Mouse (Mus musculus) 3T3-L1 (cell line): ENCODE results near the gene Cenpf.
"Not testable (repeated sequence)": the region's sequence is repeated elsewhere in the genome, so short reads cannot be mapped to it uniquely, and the experiment has no call there.

Source experiments
- DNase-seq: peaks from one replicate; pipeline ENCODE4 v3.0.0-alpha.2; 2015; ENCODE audit warnings: low read depth, low spot score

Cenpf gene

DNA sequence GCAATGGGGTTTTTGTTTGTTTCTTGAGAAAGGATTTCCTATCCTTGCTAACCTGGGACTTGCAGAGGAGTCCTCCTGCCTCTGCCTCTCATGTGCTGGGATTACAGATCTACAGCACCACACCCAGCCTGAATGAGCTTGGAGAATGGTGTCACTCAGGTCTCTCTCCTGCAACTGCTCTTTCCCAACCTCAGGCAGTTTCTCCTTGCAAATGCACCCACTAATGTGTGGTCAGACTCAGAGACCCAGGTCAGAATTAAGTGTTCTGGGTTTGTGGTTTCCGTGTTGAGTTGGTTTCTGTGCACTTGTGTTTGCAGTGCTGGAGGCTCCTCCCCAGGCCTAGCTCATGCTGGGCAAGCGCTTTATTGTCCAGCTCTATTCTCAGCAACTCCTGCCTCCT is 6.5 kb upstream of the Cenpf start:
- no peak for DNase-seq

DNA sequence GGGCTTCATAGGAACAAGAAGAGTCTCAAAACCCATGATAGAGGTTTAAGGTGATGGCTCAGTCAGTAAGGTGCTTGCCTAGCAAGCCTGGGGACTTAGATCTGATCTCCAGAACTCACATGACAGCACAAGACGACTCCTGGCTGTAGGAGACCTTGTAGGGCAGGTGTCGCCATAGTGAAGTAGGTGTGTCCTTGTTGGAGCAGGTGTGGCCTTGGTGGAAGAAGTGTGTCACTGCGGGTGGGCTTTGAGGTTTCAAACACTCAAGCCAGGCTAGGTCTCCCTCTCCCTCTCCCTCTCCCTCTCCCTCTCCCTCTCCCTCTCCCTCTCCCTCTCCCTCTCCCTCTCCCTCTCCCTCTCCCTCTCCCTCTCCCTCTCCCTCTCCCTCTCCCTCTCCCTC is 4.6 kb upstream of the Cenpf start:
- not testable (repeated sequence) for DNase-seq

GRCm38 (mm10) chr1:189689050-189689833 is 1.4 kb upstream of the Cenpf start:
- no peak for DNase-seq

DNA sequence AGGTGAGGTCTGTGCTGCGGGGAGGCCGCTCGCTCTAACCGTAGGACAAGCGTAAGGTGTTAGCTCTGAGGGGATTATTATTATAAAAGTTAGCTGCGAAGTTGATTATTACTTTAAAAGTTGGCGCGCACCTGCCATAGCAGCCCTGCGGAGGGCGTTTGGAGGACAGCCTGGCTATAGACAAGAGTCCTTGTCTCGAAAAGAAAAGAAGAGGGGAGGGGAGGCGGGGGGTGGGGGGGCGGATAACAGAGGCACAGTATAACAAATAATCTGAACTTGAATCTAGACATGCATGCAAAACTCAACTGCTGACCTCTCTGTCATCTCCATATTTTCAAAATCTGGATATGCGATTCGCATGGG is 483 bp upstream of the Cenpf start:
- DNase-seq: no peak

DNA sequence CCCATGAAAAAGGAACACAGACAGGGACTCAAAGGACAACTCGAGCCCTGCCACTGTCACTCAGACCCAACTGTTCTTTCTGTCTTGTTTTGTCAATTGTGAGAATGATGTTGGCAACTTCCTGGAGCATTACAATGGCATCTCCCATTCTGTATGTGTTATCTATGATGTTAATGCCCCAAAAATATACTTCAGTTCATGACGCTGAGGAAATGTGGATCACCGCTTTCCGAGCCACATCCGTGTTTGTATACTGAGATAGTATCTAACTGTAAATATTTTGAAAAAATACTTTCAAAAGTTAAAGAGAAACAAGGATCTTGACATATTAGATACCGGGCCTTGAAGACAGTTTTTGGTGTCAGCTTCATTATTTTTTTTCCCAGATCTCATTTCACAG is 1.9 kb downstream of the Cenpf start:
- DNase-seq: no peak

- DNase-seq: no peak
Measured at GRCm38 (mm10) chr1:189684786-189685415, 3.0 kb downstream of the Cenpf start.

- DNase-seq: no peak
Measured at GRCm38 (mm10) chr1:189679555-189679954, 8.3 kb downstream of the Cenpf start.

DNA sequence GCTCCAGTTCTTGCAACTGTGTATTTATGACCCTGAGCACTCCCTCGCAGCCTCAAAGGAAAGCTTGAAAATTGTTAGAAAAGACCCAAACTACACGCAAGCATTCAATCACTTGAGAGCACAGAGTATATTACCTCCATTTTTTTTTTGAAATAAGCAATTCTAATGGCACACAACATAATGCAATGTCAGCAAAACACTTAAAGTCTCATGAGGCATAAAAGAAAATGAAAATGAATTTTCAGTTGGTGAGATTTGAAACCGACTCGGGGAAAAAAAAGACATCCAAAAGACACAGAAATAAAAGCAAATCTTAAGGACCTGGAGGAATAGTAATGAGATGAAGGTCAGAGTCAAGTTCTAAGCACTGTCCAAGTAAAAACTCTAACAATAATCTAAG is 11.9 kb downstream of the Cenpf start:
- no peak for DNase-seq

DNA sequence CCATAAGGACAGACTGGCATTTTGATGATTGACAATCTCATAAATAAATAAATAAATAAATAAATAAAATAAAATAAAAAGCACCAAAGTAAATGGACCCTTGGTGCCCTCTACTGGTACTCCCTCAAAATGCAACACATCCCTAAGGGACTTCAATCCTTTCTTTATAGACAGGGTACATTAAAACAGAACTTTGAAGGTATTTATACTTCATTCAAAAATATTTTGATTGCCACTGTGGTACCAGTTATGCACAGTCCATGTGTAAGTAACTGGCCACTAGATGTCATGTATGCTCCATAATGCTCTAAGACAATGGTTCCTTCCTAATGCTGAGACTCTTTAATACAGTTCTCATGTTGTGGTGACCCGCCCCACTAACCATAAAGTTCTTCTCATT is 12.5 kb downstream of the Cenpf start:
- peak; percentile 58 for DNase-seq

DNA sequence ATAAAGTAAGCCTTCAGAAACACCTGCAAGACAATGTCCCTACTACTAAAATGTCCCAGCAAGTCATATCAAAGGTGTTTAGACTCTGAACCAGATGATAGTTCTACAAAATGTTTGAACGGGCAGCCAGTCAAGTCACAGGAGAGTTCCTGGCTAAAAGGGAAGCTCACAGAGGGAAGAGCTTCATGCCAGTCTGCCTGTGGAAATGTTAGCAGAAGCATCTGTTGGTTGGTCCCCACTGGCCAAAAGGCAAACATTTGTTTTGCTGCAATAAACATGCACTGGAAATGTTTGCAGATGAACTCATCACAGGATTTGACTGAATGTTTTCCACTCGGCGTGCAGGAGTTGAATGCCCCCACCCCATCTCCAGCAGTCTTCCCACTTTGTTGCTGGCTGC is 21.9 kb downstream of the Cenpf start:
- no peak for DNase-seq

GRCm38 (mm10) chr1:189664873-189665144 is 23.1 kb downstream of the Cenpf start:
- no peak for DNase-seq

DNA sequence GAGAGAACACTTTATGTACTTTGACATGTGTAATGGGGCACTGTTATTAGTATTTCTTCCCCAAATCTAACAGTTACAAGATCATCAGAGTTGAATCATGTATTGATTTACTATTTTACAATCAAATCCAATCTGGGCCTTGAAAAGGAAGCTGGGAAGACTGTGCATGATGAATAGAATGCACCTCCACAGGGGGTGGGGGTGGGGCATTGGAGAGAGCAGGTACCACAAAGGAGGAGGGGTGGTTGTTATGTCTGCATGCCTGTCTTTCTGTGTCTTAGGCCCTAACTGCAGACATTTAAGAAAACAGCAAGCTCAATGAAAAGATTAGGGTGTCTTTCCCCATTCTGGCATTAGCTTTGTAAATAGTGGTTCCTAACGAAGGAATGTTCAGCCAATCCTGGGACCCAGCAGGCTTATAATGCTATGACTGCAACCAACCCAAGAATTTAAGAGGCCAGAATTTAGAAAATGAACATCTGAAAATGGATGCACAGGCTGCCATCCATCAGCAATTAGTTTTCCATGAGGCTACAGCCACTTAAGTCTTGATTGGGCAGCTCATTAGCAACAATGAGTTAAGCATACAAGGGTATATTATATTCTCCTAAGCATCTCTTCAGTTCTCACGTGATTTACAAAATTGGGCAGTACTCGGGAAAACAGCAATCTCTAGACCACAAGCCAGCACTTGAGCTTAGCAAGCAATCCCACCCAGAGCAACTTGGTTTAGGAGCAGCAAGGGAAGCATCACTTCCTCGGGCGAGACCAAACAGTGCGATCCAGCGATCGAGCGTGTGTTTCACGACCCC is 23.6 kb downstream of the Cenpf start:
- no peak for DNase-seq

DNA sequence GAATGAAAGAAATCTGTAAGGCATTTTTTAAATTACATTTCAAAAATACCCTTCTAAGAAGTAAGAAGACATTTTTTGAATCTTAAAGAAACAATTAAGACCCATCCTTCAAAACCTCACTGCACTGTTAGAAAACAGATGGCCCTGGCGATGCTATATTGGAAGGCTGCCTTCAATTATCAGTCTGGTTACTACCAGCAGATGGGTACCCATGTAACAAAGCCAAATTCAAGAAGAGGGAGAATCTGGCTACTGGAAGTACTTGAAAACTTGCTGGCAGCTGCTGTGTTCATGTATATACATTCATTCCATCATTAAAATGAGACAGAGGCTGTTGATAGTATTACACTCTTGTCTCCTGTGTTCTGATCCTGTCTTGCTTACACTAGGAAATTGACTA is 24.4 kb downstream of the Cenpf start:
- DNase-seq: no peak

- peak; percentile 78 for DNase-seq
Measured at GRCm38 (mm10) chr1:189661856-189662255, 26.0 kb downstream of the Cenpf start.

DNA sequence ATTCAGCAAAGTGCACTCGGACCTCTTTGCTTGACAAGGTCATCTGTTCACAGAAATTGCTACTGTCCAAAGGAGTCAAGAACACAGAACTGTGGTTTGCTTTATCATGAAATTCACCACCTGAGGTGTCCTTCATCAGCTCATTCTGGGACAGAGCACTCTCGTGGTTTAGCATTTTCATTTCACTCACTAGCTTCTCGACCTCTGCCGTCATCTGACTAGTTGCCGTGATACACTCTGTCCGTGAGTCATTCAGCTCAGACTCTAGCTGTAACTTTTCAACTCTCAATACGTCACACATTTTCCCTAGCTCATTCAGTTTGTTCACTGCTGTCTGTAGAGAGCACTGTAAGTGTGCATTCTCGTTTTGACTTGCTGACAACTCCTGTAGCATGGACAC is 30.5 kb downstream of the Cenpf start:
- DNase-seq: peak; percentile 10

DNA sequence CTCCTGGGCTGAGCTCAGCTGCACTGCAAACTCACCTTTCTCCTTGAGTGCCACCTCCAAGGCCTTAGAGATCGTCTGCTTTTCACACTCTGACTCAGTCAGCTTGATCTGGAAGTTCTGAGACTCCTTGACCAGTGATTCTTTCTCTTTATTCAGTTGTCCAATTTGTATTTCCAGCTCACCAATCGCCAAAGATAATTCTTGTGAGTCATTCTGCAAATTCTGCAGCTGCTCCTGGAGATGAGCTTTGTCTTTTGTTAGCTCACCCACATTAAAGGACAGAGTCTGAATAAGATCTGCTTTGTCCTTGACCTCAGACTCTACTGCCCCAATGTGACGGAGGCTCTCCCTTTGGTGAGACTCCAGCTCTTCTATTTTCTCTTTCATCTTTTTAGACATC is 34.1 kb downstream of the Cenpf start:
- DNase-seq: no peak

- peak; percentile 9 for DNase-seq
Measured at GRCm38 (mm10) chr1:189646597-189646996, 41.3 kb downstream of the Cenpf start.

GRCm38 (mm10) chr1:189645371-189645770 is 42.5 kb downstream of the Cenpf start:
- no peak for DNase-seq

- DNase-seq: no peak
Measured at GRCm38 (mm10) chr1:189644700-189645345, 43.1 kb downstream of the Cenpf start.

GRCm38 (mm10) chr1:189639581-189639980 is 48.3 kb downstream of the Cenpf start:
- no peak for DNase-seq

DNA sequence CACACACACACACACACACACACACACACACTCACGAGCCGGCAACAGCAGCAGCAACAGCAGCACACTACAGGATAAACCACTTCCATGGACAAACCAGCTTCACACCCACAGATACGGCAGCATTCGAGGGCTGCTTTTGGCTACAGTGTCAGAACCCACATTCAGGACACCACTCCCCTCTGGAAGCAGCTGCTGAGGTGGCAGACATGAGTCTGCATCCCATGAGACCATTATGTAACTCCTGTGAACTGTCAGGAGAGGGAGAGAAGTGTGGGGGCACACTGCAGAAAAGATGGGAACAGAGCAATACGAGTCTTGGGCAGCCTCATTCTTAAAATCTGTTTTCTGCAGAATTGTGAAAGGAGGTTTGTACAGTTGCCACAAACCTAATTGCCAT is 54.1 kb downstream of the Cenpf start:
- peak; percentile 7 for DNase-seq

DNA sequence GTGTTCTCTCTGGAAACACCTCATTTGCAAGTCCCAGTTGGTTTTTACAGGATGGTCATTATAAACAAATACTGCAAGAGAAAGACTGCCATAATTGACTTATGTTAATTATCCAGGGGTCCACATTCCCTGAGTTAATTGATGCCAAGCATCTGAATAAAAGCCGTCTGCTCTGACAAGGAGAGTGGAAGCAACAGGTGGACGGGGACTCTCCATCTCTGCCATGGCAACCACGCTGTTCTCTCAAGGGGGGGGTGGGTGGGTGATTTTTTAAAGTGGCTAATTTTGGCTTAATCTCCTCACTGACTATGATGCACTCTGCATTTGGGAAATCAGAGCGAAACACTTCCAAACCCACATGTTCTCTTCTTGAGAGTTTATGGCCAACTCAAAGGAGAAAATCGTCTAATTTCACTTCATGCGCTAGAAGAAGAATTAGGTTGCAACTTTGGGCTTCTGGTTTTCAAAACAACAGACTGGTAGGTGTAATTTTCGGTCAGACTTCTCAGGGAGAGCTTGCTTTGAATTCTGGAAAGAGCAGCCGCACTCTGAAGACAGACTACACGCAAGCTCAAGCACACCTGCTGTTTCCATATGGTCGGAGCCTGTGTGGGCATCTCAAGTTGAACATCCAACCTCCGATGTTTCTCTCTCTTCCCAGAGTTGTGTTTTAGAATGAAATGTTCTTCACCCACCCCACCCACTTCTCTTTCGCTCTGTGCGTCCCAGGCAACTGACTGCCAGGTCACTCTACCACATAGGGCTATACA is 55.8 kb downstream of the Cenpf start:
- DNase-seq: no peak
